Mouse (Mus musculus) lung, postnatal 4 days (tissue): ENCODE results near the gene Ntng1.

Experiments
- DNase-seq, 2 experiments: peaks; one replicate each; pipeline ENCODE4 v3.0.0; 2021

Gene Ntng1

DNA sequence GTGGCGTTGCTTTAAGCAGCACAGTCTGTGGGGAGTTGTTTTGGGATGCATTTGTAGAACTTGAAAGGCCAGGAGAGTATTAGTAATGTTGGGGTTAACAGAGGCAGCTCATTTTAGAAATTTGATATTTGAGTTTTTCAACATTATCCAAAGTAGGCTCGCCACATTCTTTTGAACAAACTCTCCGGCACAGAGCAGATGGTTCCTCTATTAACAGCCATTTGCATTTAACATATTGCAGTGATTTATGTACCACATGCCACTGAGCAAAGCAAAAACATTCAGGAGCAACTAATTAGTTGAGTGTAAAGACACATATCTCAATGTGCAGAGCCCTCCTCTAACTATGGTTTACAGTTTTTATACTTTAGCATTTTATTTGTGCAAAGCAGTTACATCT is 224.8 kb downstream of the Ntng1 start:
- DNase-seq, result no peak

GRCm38 (mm10) chr3:109917926-109918694 is 225.7 kb downstream of the Ntng1 start:
- DNase-seq, result no peak

DNA sequence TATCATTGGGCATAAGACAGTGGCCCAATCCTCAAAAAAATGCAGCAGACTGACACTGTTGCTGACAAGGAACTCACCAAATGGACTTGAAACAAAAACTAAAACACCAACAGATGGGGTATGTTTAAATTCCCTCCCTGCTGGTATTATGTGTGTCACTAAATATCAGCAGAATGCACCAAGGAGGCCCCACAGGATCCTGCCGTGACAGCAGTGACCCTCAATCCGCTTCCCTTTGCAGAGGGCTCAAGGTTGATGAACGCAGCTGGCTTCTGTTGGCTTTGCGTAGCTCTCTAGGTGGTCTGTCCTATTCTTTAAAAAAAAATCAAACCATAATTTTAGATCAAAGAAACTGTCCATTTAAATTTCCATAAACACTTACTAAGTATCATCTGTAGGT is 226.7 kb downstream of the Ntng1 start:
- no peak for DNase-seq

DNA sequence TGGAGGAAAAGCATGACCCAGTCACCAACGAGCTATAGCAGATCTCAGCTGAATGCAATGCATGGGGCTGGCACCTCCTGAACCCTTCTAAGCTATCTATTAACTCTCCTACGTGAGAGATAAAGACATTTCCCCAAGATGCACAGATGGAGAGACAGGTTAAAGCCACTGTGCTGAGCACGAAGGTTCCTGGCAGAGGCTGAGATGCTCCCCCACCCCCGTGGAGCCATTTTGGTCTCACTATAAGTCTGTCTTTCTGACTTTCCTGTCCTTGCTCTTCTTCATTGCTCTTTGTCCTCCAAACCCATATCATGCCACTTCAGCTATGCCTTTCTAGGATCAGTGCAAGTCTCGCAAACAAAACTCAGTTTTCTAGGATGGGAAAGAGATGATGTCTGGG is 229.6 kb downstream of the Ntng1 start:
- no peak for DNase-seq

GRCm38 (mm10) chr3:109890600-109890999 is 253.2 kb downstream of the Ntng1 start:
- DNase-seq, result no peak

DNA sequence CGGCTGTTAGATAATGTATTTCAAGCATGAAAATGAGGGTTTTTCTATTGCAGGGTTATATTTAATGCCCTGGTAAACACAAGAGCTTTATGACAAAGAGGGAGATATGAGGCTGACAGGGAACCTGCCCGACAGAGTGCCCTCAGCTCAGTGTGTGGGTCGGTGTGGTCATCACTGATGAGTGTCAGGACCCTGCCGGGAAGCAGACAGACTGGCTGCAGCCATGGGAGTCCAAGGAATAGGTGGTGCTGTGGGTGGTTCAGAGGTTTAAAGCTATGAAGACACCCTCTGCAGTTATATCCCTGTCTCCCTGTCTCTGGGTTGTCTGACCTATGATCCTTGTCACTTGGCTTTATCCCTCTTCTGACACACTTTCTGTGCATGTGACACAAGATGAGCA is 258.1 kb downstream of the Ntng1 start:
- no peak for DNase-seq

- DNase-seq, result peak; percentile 6 to 23
Measured at GRCm38 (mm10) chr3:109879061-109879460, 264.8 kb downstream of the Ntng1 start.

DNA sequence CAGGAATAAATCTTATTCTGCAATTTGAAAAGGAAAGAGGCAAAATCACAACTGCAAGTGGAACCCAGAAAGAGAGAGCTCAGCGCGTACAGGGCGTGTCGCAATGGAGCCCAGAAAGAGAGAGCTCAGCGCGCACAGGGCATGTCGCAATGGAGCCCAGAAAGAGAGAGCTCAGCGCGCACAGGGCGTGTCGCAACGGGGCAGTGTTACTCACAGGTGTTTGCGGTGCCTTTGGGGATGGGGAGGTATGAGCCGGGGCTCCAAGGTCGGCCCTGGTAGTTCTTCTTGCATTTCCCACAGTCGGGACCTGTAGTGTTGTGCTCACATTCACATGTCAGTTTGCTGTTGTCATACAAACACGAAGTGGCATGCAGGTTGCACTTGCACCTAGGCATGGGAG is 271.8 kb downstream of the Ntng1 start:
- DNase-seq, result peak; percentile 10 to 19

- DNase-seq, result no peak
Measured at GRCm38 (mm10) chr3:109858276-109858675, 285.5 kb downstream of the Ntng1 start.

DNA sequence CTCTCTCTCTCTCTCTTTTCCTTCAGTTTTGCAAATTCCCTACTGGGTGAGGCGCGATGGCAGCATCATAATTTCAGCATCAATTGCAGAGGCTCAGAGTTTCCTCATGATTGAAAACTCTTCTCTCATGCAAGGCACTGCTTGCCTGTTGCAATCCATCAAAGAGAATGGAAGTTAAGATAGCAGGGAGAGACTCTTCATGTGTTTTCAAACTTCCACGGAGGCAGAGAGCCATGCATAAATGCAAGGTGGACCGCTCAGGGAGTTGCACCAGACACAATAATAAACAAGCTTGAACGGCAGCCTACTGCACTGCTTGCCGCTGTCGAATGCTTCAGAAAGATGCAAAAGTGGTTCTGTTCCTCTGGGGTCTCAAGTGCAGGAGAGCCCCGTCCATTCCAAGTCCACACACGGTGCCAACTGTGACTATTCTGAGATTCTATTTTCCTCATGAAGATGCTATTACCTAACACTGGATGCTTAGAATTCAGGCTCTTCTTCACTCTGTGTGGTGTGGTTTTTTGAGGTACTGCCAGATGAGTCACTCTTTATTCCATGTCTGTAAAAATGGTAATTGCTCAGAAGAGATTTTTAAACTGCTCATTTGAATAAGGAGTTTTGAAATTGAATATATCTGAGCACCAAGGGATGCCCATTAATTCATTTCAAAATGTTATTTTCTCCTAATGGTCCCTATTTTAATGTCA is 289.2 kb downstream of the Ntng1 start:
- no peak for DNase-seq

- DNase-seq, result no peak
Measured at GRCm38 (mm10) chr3:109846660-109847059, 297.2 kb downstream of the Ntng1 start.

- no peak for DNase-seq
Measured at GRCm38 (mm10) chr3:109825806-109826205, 318.0 kb downstream of the Ntng1 start.

- no peak for DNase-seq
Measured at GRCm38 (mm10) chr3:109822803-109823474, 320.9 kb downstream of the Ntng1 start.

DNA sequence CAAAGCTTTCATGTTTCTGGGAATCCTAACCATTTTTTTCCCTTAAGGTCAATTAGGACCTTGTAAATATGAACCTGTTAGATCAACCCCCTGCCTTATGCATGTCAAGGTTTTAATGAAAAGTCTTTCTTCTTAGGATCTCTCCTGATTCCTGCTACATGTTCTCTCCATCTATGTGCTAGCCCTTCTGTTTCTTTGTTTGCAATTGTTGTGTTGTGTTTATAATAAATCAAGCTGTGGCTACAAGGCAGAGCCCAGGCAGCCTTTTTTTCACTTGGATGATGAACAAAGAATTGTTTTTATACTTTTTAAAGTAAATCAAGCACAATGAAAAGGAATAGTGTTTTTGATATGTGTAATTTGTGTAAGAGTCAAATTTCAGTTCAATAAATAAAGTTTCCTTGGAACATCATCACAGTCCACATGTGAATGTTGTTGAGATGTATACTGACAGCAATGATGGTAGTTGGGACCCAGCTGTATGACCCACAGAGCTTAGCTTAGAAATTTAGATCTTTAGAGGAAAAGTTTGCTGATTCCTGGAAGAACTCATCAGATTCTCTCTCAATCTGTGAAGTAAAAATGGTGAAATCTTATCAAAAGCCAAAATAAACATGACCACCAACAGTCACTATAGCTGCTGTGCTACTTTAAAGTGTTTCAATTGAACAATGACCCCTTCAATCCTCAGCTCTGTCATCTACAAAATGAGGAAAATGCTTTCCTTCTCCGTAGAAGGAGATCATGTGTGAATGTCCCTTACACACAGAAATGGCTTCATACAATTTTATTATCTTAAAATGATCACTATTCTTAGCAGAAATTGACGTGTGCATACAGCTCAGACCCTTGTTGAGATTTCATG is 324.8 kb downstream of the Ntng1 start:
- no peak for DNase-seq

- no peak for DNase-seq
Measured at GRCm38 (mm10) chr3:109809065-109809464, 334.7 kb downstream of the Ntng1 start.

DNA sequence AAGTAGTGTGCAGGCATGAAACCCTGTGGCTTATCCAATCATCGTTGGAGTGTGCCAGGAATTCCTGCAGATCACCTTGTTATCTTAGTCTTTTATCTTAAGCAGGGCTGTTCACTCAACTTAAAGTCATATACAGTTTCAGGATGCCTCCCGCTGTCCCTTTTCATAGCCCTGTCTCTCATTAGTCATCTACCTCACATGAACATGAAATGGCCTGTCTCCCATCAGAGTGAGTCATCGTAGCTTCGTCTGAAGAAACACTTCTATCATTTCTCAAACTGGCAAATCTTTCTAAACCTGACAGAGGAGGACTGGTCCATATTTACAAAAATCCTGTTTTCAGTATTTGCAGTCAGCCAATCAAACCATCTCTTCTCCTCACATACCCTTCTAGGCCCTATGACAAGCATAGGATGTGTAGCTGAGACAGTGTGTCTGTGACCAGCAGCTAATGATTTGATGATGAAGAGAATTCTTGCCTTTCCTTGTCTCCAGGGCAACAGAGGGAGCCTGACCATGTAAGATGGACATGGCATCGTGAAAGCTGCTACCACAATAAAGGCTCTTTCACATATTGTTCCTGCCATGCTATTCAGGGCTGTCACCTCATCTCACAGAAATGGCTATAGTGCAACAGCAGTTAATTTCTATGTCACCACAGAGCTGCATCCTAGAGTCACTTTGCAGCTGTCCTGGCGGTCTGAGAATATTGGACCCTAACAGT is 336.4 kb downstream of the Ntng1 start:
- DNase-seq, result no peak

- no peak for DNase-seq
Measured at GRCm38 (mm10) chr3:109804145-109804544, 339.7 kb downstream of the Ntng1 start.

DNA sequence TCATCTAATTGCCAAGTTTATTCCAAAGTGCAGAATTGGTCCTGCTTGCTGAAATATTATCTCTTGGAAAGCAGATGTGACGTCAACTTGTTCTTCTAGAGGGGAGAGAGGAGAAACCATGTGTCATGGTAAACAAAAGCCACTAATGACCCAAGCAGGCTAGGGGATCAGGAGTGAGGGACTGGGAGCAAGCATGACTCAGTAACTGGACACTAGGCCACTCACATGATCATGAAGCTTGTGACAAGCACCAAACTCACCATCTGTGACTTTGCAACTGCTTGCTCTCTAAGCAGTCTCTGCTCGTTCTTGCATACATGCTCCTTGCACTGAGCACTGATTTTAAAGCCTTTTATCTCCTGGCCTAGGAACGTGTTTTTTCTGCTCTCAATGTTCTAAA is 340.2 kb downstream of the Ntng1 start:
- DNase-seq, result no peak

- DNase-seq, result no peak
Measured at GRCm38 (mm10) chr3:109797354-109797753, 346.5 kb downstream of the Ntng1 start.

DNA sequence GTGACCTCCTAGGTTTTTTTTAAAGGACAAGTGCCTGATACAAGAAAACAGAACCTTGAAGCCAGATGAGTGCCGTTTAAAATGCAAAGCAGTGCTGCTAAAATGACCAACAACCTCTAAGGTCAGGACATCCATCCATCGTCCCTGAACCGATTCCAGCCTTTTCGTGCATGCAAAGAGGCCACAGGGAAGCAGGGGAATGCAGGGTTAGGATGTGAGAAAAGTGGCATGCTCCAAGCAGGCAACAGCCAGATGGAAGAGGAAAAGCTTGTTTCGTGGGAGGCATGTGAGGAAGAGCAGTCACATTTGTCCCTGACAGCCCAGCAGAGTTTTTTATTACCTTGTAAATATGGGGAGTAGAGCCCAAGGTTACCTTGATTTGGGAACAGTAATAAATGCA is 360.6 kb downstream of the Ntng1 start:
- no peak for DNase-seq

- DNase-seq, result peak; percentile 14 to 35
Measured at GRCm38 (mm10) chr3:109782289-109782951, 361.4 kb downstream of the Ntng1 start.

DNA sequence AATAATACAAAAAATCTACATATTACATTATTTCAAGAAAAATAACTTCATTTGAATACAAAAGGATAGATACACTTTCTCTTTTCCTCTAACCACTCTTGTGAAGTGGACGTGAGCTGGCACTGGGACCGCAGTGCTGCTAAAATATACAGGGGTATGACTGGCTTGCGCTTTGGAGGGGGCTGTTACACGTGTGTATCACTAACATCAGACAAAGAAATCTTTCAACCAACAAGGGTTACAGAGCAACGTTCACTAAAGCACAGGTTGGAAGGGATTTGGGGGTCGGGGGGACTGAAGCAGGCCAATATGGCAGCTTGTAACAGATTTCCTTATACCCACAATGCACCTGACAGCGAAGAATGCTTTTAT is 361.9 kb downstream of the Ntng1 start:
- DNase-seq, result no peak
